Mouse (Mus musculus) neural tube, embryonic 13.5 days (tissue): ENCODE measurements around the gene Prpf6. TPM values are rescaled to one million over a fixed set of nuclear protein-coding genes. Genes with fewer than 3 reads are reported as not detected.

Source experiments
- microRNA-seq: library from miRNA; unstranded; fragments of <30 nt; microRNA quantifications from one replicate; pipeline ENCODE4, GENCODE M21; 2016
- polyA plus RNA-seq: library from polyadenylated mRNA; unstranded; fragments of >200 nt; fragmentation: Nextera tagmentation; extraction: Ambion mirVana; gene quantifications from 2 replicates; pipeline ENCODE4 v1.2.1, GENCODE M21; 2015

Prpf6 gene
- polyA plus RNA-seq, 1 experiment from 2014 or later: 63.1 TPM

Small RNA genes lying within 50 kb of the gene (microRNA-seq; reads per million reads assigned to microRNA genes)
- gene Mir7006: not detected

Other genes starting within 250 kb of the Prpf6 start
- 61.4 and 67.4 TPM in 2 replicates for gene Zgpat, start 226.9 kb upstream of the Prpf6 start, polyA plus RNA-seq
- gene Arfrp1, start 226.5 kb upstream of the Prpf6 start, polyA plus RNA-seq: 82.6 and 85.9 TPM in 2 replicates
- 41.3 and 41.4 TPM in 2 replicates for gene Lime1, start 211.8 kb upstream of the Prpf6 start, polyA plus RNA-seq
- 21.1 and 22.0 TPM in 2 replicates for gene Zbtb46, start 132.4 kb upstream of the Prpf6 start, polyA plus RNA-seq
- gene Abhd16b, start 98.7 kb upstream of the Prpf6 start, polyA plus RNA-seq: 0.11 TPM in 1 of 2 replicates, not detected in the other
- gene Tpd52l2, start 94.7 kb upstream of the Prpf6 start, polyA plus RNA-seq: 107 and 114 TPM in 2 replicates
- 192 and 214 TPM in 2 replicates for gene Dnajc5, start 71.4 kb upstream of the Prpf6 start, polyA plus RNA-seq
- gene Uckl1, start 7.0 kb upstream of the Prpf6 start, polyA plus RNA-seq: 67.4 and 73.6 TPM in 2 replicates
- 78.7 and 81.3 TPM in 2 replicates for gene Zfp512b, start 935 bp downstream of the Prpf6 start, polyA plus RNA-seq
- gene Samd10, start 7.3 kb downstream of the Prpf6 start, polyA plus RNA-seq: 146 and 157 TPM in 2 replicates
- gene Gm29797, start 65.2 kb downstream of the Prpf6 start, polyA plus RNA-seq: not detected in 2 replicates
- 18.9 and 22.2 TPM in 2 replicates for gene Sox18, start 79.8 kb downstream of the Prpf6 start, polyA plus RNA-seq
- 33.9 and 37.8 TPM in 2 replicates for gene Tcea2, start 88.4 kb downstream of the Prpf6 start, polyA plus RNA-seq
- 42.7 and 49.2 TPM in 2 replicates for gene Rgs19, start 102.1 kb downstream of the Prpf6 start, polyA plus RNA-seq
- gene Lkaaear1, start 106.6 kb downstream of the Prpf6 start, polyA plus RNA-seq: not detected in 2 replicates
- 63.8 and 64.0 TPM in 2 replicates for gene Oprl1, start 123.1 kb downstream of the Prpf6 start, polyA plus RNA-seq
- gene Myt1, start 171.5 kb downstream of the Prpf6 start, polyA plus RNA-seq: 44.9 and 52.5 TPM in 2 replicates
- 33.2 and 38.3 TPM in 2 replicates for gene Pcmtd2, start 246.0 kb downstream of the Prpf6 start, polyA plus RNA-seq